17 mouse cellular contexts compared by ENCODE assay signal in genomic region chrX:93755210-93755842, GRCm38 (mm10).
A peak's percentile ranks its signal among the peaks of the same experiment; 100 is the strongest.
DNase-seq lines count a peak whose midpoint lies in the region; ATAC-seq and TF ChIP-seq lines count a peak whose summit lies in the region.
"Had no signal": no experiment of that assay in that cellular context is flagged by ENCODE, and none has a peak within 500 bp of the region (broad histone marks: within the 10 kb centered on the region; RNA-seq: fewer than 3 reads in every experiment).

No protein-coding gene starts in this region.

- H3K27ac ChIP-seq in forebrain, embryonic 11.5 days (ENCODE audit: low read depth, low read length): no peak overlapping the region
- no peak overlapping the region for H3K27ac ChIP-seq in forebrain, embryonic 10.5 days
- no peak overlapping the region for H3K27ac ChIP-seq in forebrain, postnatal 0 days (ENCODE audit: low read depth, low read length)
- no peak overlapping the region for H3K27ac ChIP-seq in stomach, embryonic 15.5 days
- H3K27ac ChIP-seq: gastrocnemius, adult 2 months; limb, embryonic 13.5 days; liver, embryonic 15.5 days had no signal

- H3K9me3 ChIP-seq in forebrain, embryonic 11.5 days (ENCODE audit: control insufficient read depth, low read length): no peaks in the 10 kb centered on the region
- no peaks in the 10 kb centered on the region for H3K9me3 ChIP-seq in forebrain, embryonic 10.5 days
- H3K9me3 ChIP-seq in forebrain, postnatal 0 days (ENCODE audit: low read length): no peaks in the 10 kb centered on the region
- H3K9me3 ChIP-seq in stomach, embryonic 15.5 days: no peaks in the 10 kb centered on the region
- H3K9me3 ChIP-seq: heart, embryonic 12.5 days; limb, embryonic 13.5 days; liver, embryonic 15.5 days had no signal

- ATAC-seq in forebrain, embryonic 11.5 days (replicated peaks; ENCODE audit: low FRiP score): 0 out of 2 replicates have a peak, but pooled peaks have one; percentile 5
- ATAC-seq in forebrain, postnatal 0 days: peak; percentile 81
- ATAC-seq in stomach, embryonic 15.5 days (ENCODE audit: insufficient read depth, low FRiP score, low read depth): peak; percentile 53; the same call in 1 of the 2 replicates

- no peak for TF ChIP-seq CTCF in forebrain, postnatal 0 days (IDR thresholded peaks at IDR 0.05; ENCODE audit: low read depth)

- H3K9ac ChIP-seq in forebrain, embryonic 11.5 days (ENCODE audit: low read length): no peak overlapping the region
- H3K9ac ChIP-seq in forebrain, postnatal 0 days: no peak overlapping the region
- H3K9ac ChIP-seq in stomach, embryonic 15.5 days: no peak overlapping the region
- H3K9ac ChIP-seq: heart, embryonic 12.5 days; limb, embryonic 13.5 days; liver, embryonic 15.5 days had no signal

- no peaks in the 10 kb centered on the region for H3K36me3 ChIP-seq in forebrain, embryonic 11.5 days (ENCODE audit: control insufficient read depth, insufficient read depth, low read length)
- H3K36me3 ChIP-seq in forebrain, embryonic 10.5 days (replicated peaks): no peaks in the 10 kb centered on the region; the same call in 1 of the 2 replicates
- H3K36me3 ChIP-seq in forebrain, postnatal 0 days (ENCODE audit: insufficient read depth): no peaks in the 10 kb centered on the region
- H3K36me3 ChIP-seq in stomach, embryonic 15.5 days: no peaks in the 10 kb centered on the region
- H3K36me3 ChIP-seq: heart, embryonic 12.5 days; limb, embryonic 13.5 days; liver, embryonic 15.5 days had no signal

- WGBS in forebrain, embryonic 11.5 days: 70% methylated on average over 11 of the region's 11 CpGs
- WGBS in forebrain, embryonic 10.5 days: 90% methylated on average over 11 of the region's 11 CpGs
- 54% methylated on average over 11 of the region's 11 CpGs for WGBS in forebrain, postnatal 0 days
- 52% methylated on average over 11 of the region's 11 CpGs for WGBS in stomach, embryonic 15.5 days

- H3K27me3 ChIP-seq in forebrain, embryonic 11.5 days (ENCODE audit: control insufficient read depth, insufficient read depth, low read length): no peaks in the 10 kb centered on the region; the same call in 1 of the 2 replicates
- H3K27me3 ChIP-seq in forebrain, embryonic 10.5 days (ENCODE audit: poor library complexity, severe bottlenecking): peaks cover 24% of the 10 kb centered on the region; the same call in 1 of the 2 replicates
- H3K27me3 ChIP-seq in forebrain, postnatal 0 days (ENCODE audit: insufficient read depth, low read length): no peaks in the 10 kb centered on the region
- H3K27me3 ChIP-seq in stomach, embryonic 15.5 days (replicated peaks): no peaks in the 10 kb centered on the region
- H3K27me3 ChIP-seq: CH12.LX; heart, embryonic 12.5 days; liver, embryonic 15.5 days had no signal

- no peak overlapping the region for H3K4me2 ChIP-seq in forebrain, embryonic 11.5 days (ENCODE audit: low read depth, low read length, severe bottlenecking)
- no peak overlapping the region for H3K4me2 ChIP-seq in forebrain, postnatal 0 days (ENCODE audit: low read depth)
- H3K4me2 ChIP-seq in stomach, embryonic 15.5 days: no peak overlapping the region
- H3K4me2 ChIP-seq: heart, embryonic 12.5 days; limb, embryonic 13.5 days; liver, embryonic 15.5 days had no signal

- H3K4me3 ChIP-seq in forebrain, embryonic 11.5 days (ENCODE audit: low read depth, low read length): no peak overlapping the region
- H3K4me3 ChIP-seq in forebrain, embryonic 10.5 days: no peak overlapping the region
- H3K4me3 ChIP-seq in forebrain, postnatal 0 days (ENCODE audit: low read depth, low read length): no peak overlapping the region
- H3K4me3 ChIP-seq in stomach, embryonic 15.5 days (replicated peaks): no peak overlapping the region
- H3K4me3 ChIP-seq: gastrocnemius, adult 2 months; heart, embryonic 12.5 days; limb, embryonic 13.5 days; liver, embryonic 15.5 days had no signal

- no peak for DNase-seq in forebrain, embryonic 11.5 days (ENCODE audit: low spot score)
- no peak for DNase-seq in forebrain, embryonic 10.5 days (ENCODE audit: extremely low spot score, low spot score)
- DNase-seq in lung, postnatal 36 days: peak; percentile 3
- no peak for DNase-seq in lung, postnatal 25 days (ENCODE audit: low spot score)
- peak; percentile 23 for DNase-seq in forebrain, postnatal 0 days
- no peak for DNase-seq in urinary bladder, postnatal 36 days (ENCODE audit: low spot score in 2 of 2)
- DNase-seq in cerebellum, adult 9-11 months: no peak
- DNase-seq: cerebellum, postnatal 25 days; gastrocnemius, adult 2 months; kidney, adult 18-20 months; kidney, postnatal 10 days; midbrain, embryonic 14.5 days had no signal

- H3K4me1 ChIP-seq in forebrain, embryonic 11.5 days (replicated peaks; ENCODE audit: control insufficient read depth, insufficient read depth, low read length): no peaks in the 10 kb centered on the region
- no peaks in the 10 kb centered on the region; the same call in 1 of the 2 replicates for H3K4me1 ChIP-seq in forebrain, embryonic 10.5 days
- H3K4me1 ChIP-seq in forebrain, postnatal 0 days (ENCODE audit: insufficient read depth): no peaks in the 10 kb centered on the region
- no peaks in the 10 kb centered on the region for H3K4me1 ChIP-seq in stomach, embryonic 15.5 days
- H3K4me1 ChIP-seq: limb, embryonic 13.5 days had no signal

Comparison
In these comparisons a context has a peak if more than half of its experiments do, and no peak if none do; other contexts are left out.
1. DNase-seq: peak in lung, postnatal 36 days (single experiment) and forebrain, postnatal 0 days (single experiment); none in forebrain, embryonic 11.5 days (single experiment), forebrain, embryonic 10.5 days (single experiment), lung, postnatal 25 days (single experiment), urinary bladder, postnatal 36 days (0 of 2) and cerebellum, adult 9-11 months (single experiment).
2. ATAC-seq: peak in every context shown above with its lines; median percentile 81 in forebrain, postnatal 0 days; 53 in stomach, embryonic 15.5 days; 5 in forebrain, embryonic 11.5 days.